11 mouse cellular contexts compared by ENCODE assay signal in genomic region chr9:28337837-28338236, GRCm38 (mm10).
A peak's percentile ranks its signal among the peaks of the same experiment; 100 is the strongest.
DNase-seq lines count a peak whose midpoint lies in the region; ATAC-seq and TF ChIP-seq lines count a peak whose summit lies in the region.
"Had no signal": no experiment of that assay in that cellular context is flagged by ENCODE, and none has a peak within 500 bp of the region (broad histone marks: within the 10 kb centered on the region; RNA-seq: fewer than 3 reads in every experiment).

No protein-coding gene starts in this region.

- H3K4me3 ChIP-seq in heart, adult 2 months = no peak overlapping the region
- H3K4me3 ChIP-seq in lung, embryonic 14.5 days (ENCODE audit: low read depth, low read length) = no peak overlapping the region
- no peak overlapping the region for H3K4me3 ChIP-seq in midbrain, embryonic 15.5 days

- H3K36me3 ChIP-seq in heart, adult 2 months (ENCODE audit: control insufficient read depth, insufficient read depth, low read length) = no peaks in the 10 kb centered on the region
- H3K36me3 ChIP-seq in lung, embryonic 14.5 days (ENCODE audit: insufficient read depth) = no peaks in the 10 kb centered on the region
- H3K36me3 ChIP-seq in midbrain, embryonic 15.5 days (replicated peaks) = no peaks in the 10 kb centered on the region

- peaks cover 2% of the 10 kb centered on the region; the same call in 1 of the 2 replicates for H3K4me1 ChIP-seq in heart, adult 2 months (ENCODE audit: control insufficient read depth, insufficient read depth, low read length)
- H3K4me1 ChIP-seq in lung, embryonic 14.5 days (ENCODE audit: insufficient read depth) = no peaks in the 10 kb centered on the region
- peaks cover 16% of the 10 kb centered on the region for H3K4me1 ChIP-seq in midbrain, embryonic 15.5 days

- no peak overlapping the region for H3K4me2 ChIP-seq in lung, embryonic 14.5 days
- H3K4me2 ChIP-seq in midbrain, embryonic 15.5 days = no peak overlapping the region
- H3K4me2 ChIP-seq: liver, embryonic 11.5 days had no signal

- TF ChIP-seq EP300 in heart, adult 2 months (IDR thresholded peaks at IDR 0.05; ENCODE audit: insufficient read depth, low read depth, low read length) = no peak

- TF ChIP-seq POLR2A in heart, adult 2 months (IDR thresholded peaks at IDR 0.05; ENCODE audit: insufficient read depth, low read depth, low read length) = no peak

- no peaks in the 10 kb centered on the region for H3K27me3 ChIP-seq in heart, adult 2 months (ENCODE audit: control insufficient read depth, insufficient read depth, low read length)
- no peaks in the 10 kb centered on the region for H3K27me3 ChIP-seq in lung, embryonic 14.5 days (ENCODE audit: insufficient read depth, low read length)
- no peaks in the 10 kb centered on the region for H3K27me3 ChIP-seq in midbrain, embryonic 15.5 days (replicated peaks)

- DNase-seq in heart, adult 2 months = no peak
- no peak for DNase-seq in heart, postnatal 4 days
- peak; percentile 49 for DNase-seq in lung, embryonic 14.5 days
- no peak for DNase-seq in lung, postnatal 4 days
- peak; percentile 36 for DNase-seq in cerebellum, adult 9-11 months
- no peak for DNase-seq in ovary, postnatal 14 days (ENCODE audit: low spot score)
- DNase-seq in adrenal gland, adult 8-10 months = no peak
- DNase-seq: heart, postnatal 10 days; kidney, adult 2 months had no signal

- WGBS in heart, adult 2 months = 66% methylated on average over 2 of the region's 2 CpGs
- WGBS in lung, embryonic 14.5 days = 63% methylated on average over 2 of the region's 2 CpGs
- 66% methylated on average over 2 of the region's 2 CpGs for WGBS in midbrain, embryonic 15.5 days

- intact Hi-C loops in heart, adult 2 months (cut with DNase I) = no loop called here

- no peak overlapping the region for H3K27ac ChIP-seq in heart, adult 2 months
- no peak overlapping the region for H3K27ac ChIP-seq in lung, embryonic 14.5 days (ENCODE audit: low read depth)
- H3K27ac ChIP-seq in midbrain, embryonic 15.5 days = no peak overlapping the region

- H3K9me3 ChIP-seq in lung, embryonic 14.5 days (ENCODE audit: low read depth, low read length) = no peaks in the 10 kb centered on the region
- H3K9me3 ChIP-seq in midbrain, embryonic 15.5 days = no peaks in the 10 kb centered on the region

- no peak; the same call in 1 of the 2 replicates for ATAC-seq in lung, embryonic 14.5 days (ENCODE audit: insufficient read depth)
- peak; percentile 62 for ATAC-seq in midbrain, embryonic 15.5 days (replicated peaks)

- H3K79me2 ChIP-seq in heart, adult 2 months (replicated peaks; ENCODE audit: control insufficient read depth, insufficient read depth, low read length) = no peaks in the 10 kb centered on the region

- no peak overlapping the region for H3K9ac ChIP-seq in heart, adult 2 months (ENCODE audit: low read depth, low read length)
- no peak overlapping the region for H3K9ac ChIP-seq in lung, embryonic 14.5 days
- H3K9ac ChIP-seq in midbrain, embryonic 15.5 days = no peak overlapping the region

- TF ChIP-seq CTCF in heart, adult 2 months (IDR thresholded peaks at IDR 0.05) = peak; percentile 40
- TF ChIP-seq CTCF in lung, embryonic 14.5 days (IDR thresholded peaks at IDR 0.05; ENCODE audit: low read depth) = peak; percentile 33

Comparison
In these comparisons a context has a peak if more than half of its experiments do, and no peak if none do; other contexts are left out.
1. DNase-seq: peak in lung, embryonic 14.5 days (single experiment) and cerebellum, adult 9-11 months (single experiment); none in heart, adult 2 months (0 of 2), heart, postnatal 4 days (single experiment), lung, postnatal 4 days (0 of 2), ovary, postnatal 14 days (single experiment) and adrenal gland, adult 8-10 months (single experiment).